26 mouse cellular contexts compared by ENCODE assay signal in the genomic region with DNA sequence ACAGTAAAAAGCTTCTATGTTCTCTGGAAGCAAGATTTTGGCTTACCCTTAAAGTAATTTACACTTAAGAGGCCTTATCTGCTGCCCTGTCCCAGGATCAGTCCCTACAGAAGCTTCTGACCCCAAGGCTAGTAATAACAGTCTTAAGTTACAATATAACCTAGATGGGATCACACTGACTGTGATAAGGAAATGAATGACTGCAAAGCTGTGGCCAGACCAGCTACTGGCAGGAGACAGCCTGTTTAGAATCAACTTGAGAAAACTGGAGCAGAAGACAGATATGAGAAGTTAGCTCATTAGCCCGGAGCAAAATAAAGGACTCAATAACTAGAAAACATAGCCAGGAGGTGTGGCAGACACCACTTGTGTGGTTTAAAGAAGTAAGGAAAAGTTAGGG.
"Had no signal": no experiment of that assay in that cellular context is flagged by ENCODE, and none has a peak within 500 bp of the region (broad histone marks: within the 10 kb centered on the region; RNA-seq: fewer than 3 reads in every experiment).

No protein-coding gene starts in this region.

- H3K9ac ChIP-seq: heart, embryonic 12.5 days; hindbrain, embryonic 12.5 days; hindbrain, embryonic 14.5 days; limb, embryonic 12.5 days; liver, embryonic 13.5 days; liver, embryonic 15.5 days had no signal

- DNase-seq: gastrocnemius, adult 2 months; gastrocnemius, postnatal 10 days; gastrocnemius, postnatal 25 days; heart, adult 2 months; heart, postnatal 10 days; heart, postnatal 4 days; kidney, adult 18-20 months; kidney, postnatal 10 days; kidney, postnatal 25 days; kidney, postnatal 4 days; liver; liver, embryonic 13.5 days had no signal

- H3K4me2 ChIP-seq: heart, embryonic 12.5 days; hindbrain, embryonic 12.5 days; hindbrain, embryonic 14.5 days; limb, embryonic 12.5 days; liver, embryonic 11.5 days; liver, embryonic 13.5 days; liver, embryonic 15.5 days had no signal

- H3K4me3 ChIP-seq: gastrocnemius, adult 2 months; heart, adult 2 months; heart, embryonic 10.5 days; heart, embryonic 12.5 days; hindbrain, embryonic 10.5 days; hindbrain, embryonic 12.5 days; layer of hippocampus, adult 2 months; left cerebral cortex, adult 2 months; limb, embryonic 10.5 days; limb, embryonic 12.5 days; liver, embryonic 13.5 days; liver, embryonic 15.5 days had no signal

- H3K4me1 ChIP-seq: hindbrain, embryonic 12.5 days had no signal

- H3K9me3 ChIP-seq: heart, embryonic 10.5 days; limb, embryonic 10.5 days; limb, embryonic 12.5 days; liver, embryonic 13.5 days; liver, embryonic 15.5 days had no signal

- H3K27me3 ChIP-seq: heart, embryonic 12.5 days; hindbrain, embryonic 12.5 days; limb, embryonic 12.5 days; liver, embryonic 13.5 days; liver, embryonic 15.5 days had no signal

- H3K27ac ChIP-seq: gastrocnemius, adult 2 months; heart, adult 2 months; heart, embryonic 10.5 days; hindbrain, embryonic 10.5 days; hindbrain, embryonic 12.5 days; hindbrain, embryonic 14.5 days; layer of hippocampus, adult 2 months; left cerebral cortex, adult 2 months; limb, embryonic 10.5 days; limb, embryonic 12.5 days; liver, embryonic 13.5 days; liver, embryonic 15.5 days had no signal

- H3K36me3 ChIP-seq: heart, embryonic 10.5 days; heart, embryonic 12.5 days; hindbrain, embryonic 10.5 days; hindbrain, embryonic 12.5 days; limb, embryonic 10.5 days; limb, embryonic 12.5 days; liver, embryonic 13.5 days; liver, embryonic 15.5 days had no signal

- ATAC-seq: hindbrain, embryonic 16.5 days; inflammation-experienced regulatory T-cells, adult 6 months; intestine, postnatal 0 days had no signal
